Mouse (Mus musculus): ENCODE data around the gene Rilp. TPM values are rescaled to one million over a fixed set of nuclear protein-coding genes. Genes with fewer than 3 reads are reported as not detected.
"Not testable (repeated sequence)": the region's sequence is repeated elsewhere in the genome, so short reads cannot be mapped to it uniquely, and the experiment has no call there.

Rilp gene
- polyA plus RNA-seq, 1 experiment, result not detected

DNA sequence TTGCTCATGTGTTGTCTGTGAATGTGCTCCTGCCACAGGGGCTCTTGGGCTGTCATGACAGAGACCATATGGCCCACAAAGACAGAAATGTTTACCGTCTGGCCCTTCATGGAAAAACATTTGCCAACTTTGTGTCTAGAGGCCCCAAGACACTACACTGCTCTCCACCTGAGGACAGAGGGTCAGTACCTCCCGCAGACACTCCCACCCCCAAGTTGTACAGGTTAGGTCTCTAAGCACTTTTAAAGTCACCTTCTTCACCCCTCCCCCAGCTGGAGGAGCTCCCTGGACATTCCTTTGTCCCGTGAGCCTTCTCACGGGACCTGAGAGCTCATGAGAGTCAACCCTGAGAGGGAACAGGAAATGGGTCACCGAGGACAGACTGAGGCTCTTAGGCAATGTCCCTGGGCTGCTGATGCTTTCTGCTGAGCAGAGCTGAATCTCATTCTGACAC, 39.8 kb downstream of the Rilp start:
- Histone ChIP-seq H3K4me1 (ENCODE audit: control insufficient read depth, insufficient read depth, low read length) (peaks cover 39% of the 10 kb centered on the region), H3K27ac (ENCODE audit: insufficient read depth, low read depth, low read length) (no peak overlapping the region), H3K4me3 (ENCODE audit: insufficient read depth, low read depth, low read length) (no peak overlapping the region)
- TF ChIP-seq CTCF (IDR thresholded peaks at IDR 0.05; ENCODE audit: insufficient read depth, low read depth, low read length) (no peak), POLR2A (IDR thresholded peaks at IDR 0.05; ENCODE audit: insufficient read depth, low read depth, low read length) (no peak)
- 67% methylated on average over 5 of the region's 5 CpGs for WGBS

- WGBS, result 55% methylated on average over 12 of the region's 12 CpGs
- H3K27ac ChIP-seq (ENCODE audit: insufficient read depth, low read depth, low read length), result peak overlapping the region; percentile 89
- no peak overlapping the region for H3K4me3 ChIP-seq (ENCODE audit: insufficient read depth, low read depth, low read length)
- peaks cover 34% of the 10 kb centered on the region for H3K4me1 ChIP-seq (ENCODE audit: control insufficient read depth, insufficient read depth, low read length)
- no peak for TF ChIP-seq CTCF (IDR thresholded peaks at IDR 0.05; ENCODE audit: insufficient read depth, low read depth, low read length)
- TF ChIP-seq POLR2A (IDR thresholded peaks at IDR 0.05; ENCODE audit: insufficient read depth, low read depth, low read length), result 0 out of 2 replicates have a peak, but pooled peaks have one; percentile 9
These were observed 40.5 kb downstream of the Rilp start for GRCm38 (mm10) chr11:75550200-75550946.

DNA sequence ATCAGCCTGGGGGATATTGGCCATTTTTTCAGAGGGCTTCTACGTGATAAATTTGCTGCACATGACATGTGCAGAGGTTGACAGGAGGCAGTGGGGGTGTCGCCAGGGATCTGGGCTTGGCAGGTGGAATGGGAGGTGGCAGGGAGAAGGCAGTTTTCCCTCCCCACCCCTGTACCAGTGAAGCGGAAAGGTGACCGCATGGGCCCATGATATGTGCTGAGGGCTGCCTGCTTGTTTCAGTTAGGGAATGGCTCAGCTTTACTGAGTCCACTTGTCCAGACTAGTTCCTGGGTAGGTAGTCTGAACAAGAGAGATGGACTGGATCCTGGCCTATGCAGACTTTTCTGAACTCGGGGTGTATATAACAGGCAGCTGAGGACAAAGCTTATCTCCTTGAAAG, 41.4 kb downstream of the Rilp start:
- peak overlapping the region; percentile 89 for H3K27ac ChIP-seq (ENCODE audit: insufficient read depth, low read depth, low read length)
- TF ChIP-seq POLR2A (IDR thresholded peaks at IDR 0.05; ENCODE audit: insufficient read depth, low read depth, low read length) (no peak), CTCF (IDR thresholded peaks at IDR 0.05; ENCODE audit: insufficient read depth, low read depth, low read length) (no peak)
- peaks cover 31% of the 10 kb centered on the region for H3K4me1 ChIP-seq (ENCODE audit: control insufficient read depth, insufficient read depth, low read length)
- WGBS, result 83% methylated on average over 5 of the region's 5 CpGs
- no peak overlapping the region for H3K4me3 ChIP-seq (ENCODE audit: insufficient read depth, low read depth, low read length)

DNA sequence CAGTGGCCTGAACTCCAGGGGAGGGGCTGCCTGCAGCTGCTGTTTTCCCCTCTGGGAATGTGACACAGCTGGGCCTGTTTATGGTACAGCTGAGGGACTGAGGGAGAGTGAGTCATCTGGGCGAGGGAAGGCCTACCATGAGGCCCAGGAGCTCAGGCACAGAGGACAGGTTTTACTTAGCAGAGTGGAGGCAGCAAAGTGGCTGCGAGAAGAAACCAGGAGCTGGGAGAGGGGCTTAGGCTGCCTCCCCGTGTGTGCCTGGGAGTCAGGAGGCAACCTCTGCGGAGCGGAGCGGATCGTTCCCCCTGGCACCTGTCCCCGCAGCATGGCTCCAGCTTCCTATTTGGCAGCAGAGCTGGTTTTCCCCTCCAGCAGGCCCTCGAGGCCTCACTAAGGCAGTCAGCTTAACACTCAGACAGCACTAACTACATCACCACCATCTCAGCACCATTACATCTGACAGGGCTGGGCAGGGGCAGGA, 42.1 kb downstream of the Rilp start:
- Histone ChIP-seq H3K4me3 (ENCODE audit: insufficient read depth, low read depth, low read length) (no peak overlapping the region), H3K27ac (ENCODE audit: insufficient read depth, low read depth, low read length) (peak overlapping the region; percentile 89), H3K4me1 (ENCODE audit: control insufficient read depth, insufficient read depth, low read length) (peaks cover 31% of the 10 kb centered on the region)
- no peak for TF ChIP-seq POLR2A (IDR thresholded peaks at IDR 0.05; ENCODE audit: insufficient read depth, low read depth, low read length)
- TF ChIP-seq CTCF (IDR thresholded peaks at IDR 0.05; ENCODE audit: insufficient read depth, low read depth, low read length), result no peak
- 27% methylated on average over 9 of the region's 9 CpGs for WGBS

DNA sequence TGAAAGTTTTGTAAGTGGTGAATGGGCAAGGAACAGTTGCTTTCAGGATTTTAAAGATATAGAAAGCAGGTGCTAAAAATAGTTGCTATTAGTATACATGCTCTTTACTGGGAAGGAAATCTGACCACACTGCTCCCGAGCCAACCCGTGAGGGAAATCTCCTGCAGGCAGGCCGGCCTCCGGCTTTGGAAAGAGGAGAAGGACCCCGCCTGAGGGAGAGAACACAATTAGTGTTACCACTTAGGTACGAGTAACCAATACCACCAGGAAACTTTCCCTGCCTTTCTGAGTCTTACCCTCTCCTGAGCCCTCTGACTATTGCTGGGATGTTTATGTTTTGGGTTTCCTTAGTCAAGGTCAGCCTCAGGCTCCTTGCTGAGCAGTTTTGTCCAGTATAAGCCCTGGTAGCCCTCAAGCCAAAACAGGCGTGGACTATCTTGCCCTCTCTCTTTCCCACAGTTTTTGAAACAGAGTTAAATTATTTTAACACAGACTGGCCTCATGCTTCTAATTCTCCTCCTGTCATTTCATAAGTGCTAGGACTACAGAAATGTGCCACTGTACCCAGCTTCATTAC, 43.1 kb downstream of the Rilp start:
- WGBS, result 52% methylated on average over 7 of the region's 7 CpGs
- Histone ChIP-seq H3K27ac (ENCODE audit: insufficient read depth, low read depth, low read length) (peak overlapping the region; percentile 89), H3K4me3 (ENCODE audit: insufficient read depth, low read depth, low read length) (no peak overlapping the region), H3K4me1 (ENCODE audit: control insufficient read depth, insufficient read depth, low read length) (peaks cover 31% of the 10 kb centered on the region)
- TF ChIP-seq POLR2A (IDR thresholded peaks at IDR 0.05; ENCODE audit: insufficient read depth, low read depth, low read length) (no peak), CTCF (IDR thresholded peaks at IDR 0.05; ENCODE audit: insufficient read depth, low read depth, low read length) (no peak)

GRCm38 (mm10) chr11:75556006-75556405, 46.1 kb downstream of the Rilp start:
- H3K4me3 ChIP-seq (ENCODE audit: insufficient read depth, low read depth, low read length); H3K27ac ChIP-seq (ENCODE audit: insufficient read depth, low read depth, low read length): not testable (repeated sequence)
- 92% methylated on average over 6 of the region's 6 CpGs for WGBS
- H3K4me1 ChIP-seq (ENCODE audit: control insufficient read depth, insufficient read depth, low read length), result peaks cover 17% of the 10 kb centered on the region

- TF ChIP-seq CTCF (IDR thresholded peaks at IDR 0.05; ENCODE audit: insufficient read depth, low read depth, low read length), result no peak
- TF ChIP-seq POLR2A (IDR thresholded peaks at IDR 0.05; ENCODE audit: insufficient read depth, low read depth, low read length), result no peak
- 86% methylated on average over 6 of the region's 6 CpGs for WGBS
- peaks cover 8% of the 10 kb centered on the region for H3K4me1 ChIP-seq (ENCODE audit: control insufficient read depth, insufficient read depth, low read length)
- no peak overlapping the region for H3K4me3 ChIP-seq (ENCODE audit: insufficient read depth, low read depth, low read length)
- H3K27ac ChIP-seq (ENCODE audit: insufficient read depth, low read depth, low read length), result no peak overlapping the region
These were observed 47.2 kb downstream of the Rilp start for GRCm38 (mm10) chr11:75557142-75557541.

- H3K4me3 ChIP-seq (ENCODE audit: insufficient read depth, low read depth, low read length), result no peak overlapping the region
- no peak overlapping the region for H3K27ac ChIP-seq (ENCODE audit: insufficient read depth, low read depth, low read length)
- WGBS, result 83% methylated on average over 1 of the region's 1 CpGs
- TF ChIP-seq POLR2A (IDR thresholded peaks at IDR 0.05; ENCODE audit: insufficient read depth, low read depth, low read length) (no peak), CTCF (IDR thresholded peaks at IDR 0.05; ENCODE audit: insufficient read depth, low read depth, low read length) (no peak)
- no peaks in the 10 kb centered on the region; the same call in 1 of the 2 replicates for H3K4me1 ChIP-seq (ENCODE audit: control insufficient read depth, insufficient read depth, low read length)
These were observed 48.2 kb downstream of the Rilp start for GRCm38 (mm10) chr11:75558101-75558500.

GRCm38 (mm10) chr11:75559870-75560504, 50.1 kb downstream of the Rilp start:
- no peak overlapping the region for H3K27ac ChIP-seq (ENCODE audit: insufficient read depth, low read depth, low read length)
- no peak overlapping the region for H3K4me3 ChIP-seq (ENCODE audit: insufficient read depth, low read depth, low read length)
- H3K4me1 ChIP-seq (ENCODE audit: control insufficient read depth, insufficient read depth, low read length), result peaks cover 13% of the 10 kb centered on the region
- TF ChIP-seq CTCF (IDR thresholded peaks at IDR 0.05; ENCODE audit: insufficient read depth, low read depth, low read length) (no peak), POLR2A (IDR thresholded peaks at IDR 0.05; ENCODE audit: insufficient read depth, low read depth, low read length) (no peak)
- 85% methylated on average over 8 of the region's 8 CpGs for WGBS
